Mouse (Mus musculus) CH12.LX (cell line): ENCODE measurements around the gene Hand2.

Experiments
- CTCF ChIP-seq, 2 experiments: IDR thresholded peaks in 1 of 2; conservative IDR thresholded peaks in 1 of 2; 2 replicates each; pipeline ENCODE4 v1.5.1; 2011 to 2012; ENCODE audit warnings: low read depth in 2 of 2, low read length in 2 of 2, improper control_type of control experiment in 1 of 2, inconsistent platforms in 1 of 2, mild to moderate bottlenecking in 1 of 2, moderate library complexity in 1 of 2
- ELF1 ChIP-seq: IDR thresholded peaks from 2 replicates; pipeline ENCODE4 v1.6.1; 2014; ENCODE audit warnings: low read depth, mild to moderate bottlenecking, inconsistent platforms, low read length, improper control_type of control experiment
- MAX ChIP-seq: IDR thresholded peaks from 2 replicates; pipeline ENCODE4 v1.6.1; 2011; ENCODE audit warnings: low read length, improper control_type of control experiment
- MEF2A ChIP-seq: IDR thresholded peaks from 2 replicates; pipeline ENCODE4 v1.6.1; 2014; ENCODE audit warnings: low read depth, mild to moderate bottlenecking, inconsistent platforms, low read length, improper control_type of control experiment, borderline replicate concordance
- MYC ChIP-seq: IDR thresholded peaks from 2 replicates; pipeline ENCODE4 v1.6.1; 2011; ENCODE audit warnings: low read depth, mild to moderate bottlenecking, improper control_type of control experiment, low read length
- POLR2A ChIP-seq: IDR thresholded peaks from 2 replicates; pipeline ENCODE4 v1.6.1; 2011; ENCODE audit warnings: low read depth, mild to moderate bottlenecking, improper control_type of control experiment, low read length
- POLR2AphosphoS2 ChIP-seq: IDR thresholded peaks from 2 replicates; pipeline ENCODE4 v1.6.1; 2011; ENCODE audit warnings: low read depth, low read length, improper control_type of control experiment
- RCOR1 ChIP-seq: conservative IDR thresholded peaks from 2 replicates; pipeline ENCODE4 v1.6.1; 2012; ENCODE audit warnings: low read depth, mild to moderate bottlenecking, inconsistent platforms, low read length, improper control_type of control experiment
- ZNF384 ChIP-seq: IDR thresholded peaks from 2 replicates; pipeline ENCODE4 v1.6.1; 2012; ENCODE audit warnings: low read depth, low read length, improper control_type of control experiment, inconsistent platforms

GRCm38 (mm10) chr8:57344956-57345870 lies 24.4 kb downstream of the Hand2 start:
- TF ChIP-seq ELF1 (peak; percentile 75), POLR2AphosphoS2 (no peak), MAX (no peak), ZNF384 (peak; percentile 24; the same call in 1 of the 2 replicates), RCOR1 (no peak), CTCF (conservative IDR thresholded peaks at IDR 0.05 in 1 of 2, IDR thresholded peaks at IDR 0.05 in 1 of 2; ENCODE audit: low read depth in 2 of 2, low read length in 2 of 2) (no peak), MYC (no peak), MEF2A (no peak), POLR2A (no peak)
